Mouse (Mus musculus) telencephalon, adult 2 months (tissue): ENCODE measurements at regions not wholly inside any gene's neighbourhood (a gene's known extent, or its start where the extent isn't known, plus 50 kb on each side); places are given as distances from the start of the nearest gene placed in this dataset.

Experiments
- DNase-seq: peaks from one replicate; pipeline ENCODE4 v3.0.0-alpha.2; 2011; ENCODE audit warnings: low read depth, low spot score

DNA sequence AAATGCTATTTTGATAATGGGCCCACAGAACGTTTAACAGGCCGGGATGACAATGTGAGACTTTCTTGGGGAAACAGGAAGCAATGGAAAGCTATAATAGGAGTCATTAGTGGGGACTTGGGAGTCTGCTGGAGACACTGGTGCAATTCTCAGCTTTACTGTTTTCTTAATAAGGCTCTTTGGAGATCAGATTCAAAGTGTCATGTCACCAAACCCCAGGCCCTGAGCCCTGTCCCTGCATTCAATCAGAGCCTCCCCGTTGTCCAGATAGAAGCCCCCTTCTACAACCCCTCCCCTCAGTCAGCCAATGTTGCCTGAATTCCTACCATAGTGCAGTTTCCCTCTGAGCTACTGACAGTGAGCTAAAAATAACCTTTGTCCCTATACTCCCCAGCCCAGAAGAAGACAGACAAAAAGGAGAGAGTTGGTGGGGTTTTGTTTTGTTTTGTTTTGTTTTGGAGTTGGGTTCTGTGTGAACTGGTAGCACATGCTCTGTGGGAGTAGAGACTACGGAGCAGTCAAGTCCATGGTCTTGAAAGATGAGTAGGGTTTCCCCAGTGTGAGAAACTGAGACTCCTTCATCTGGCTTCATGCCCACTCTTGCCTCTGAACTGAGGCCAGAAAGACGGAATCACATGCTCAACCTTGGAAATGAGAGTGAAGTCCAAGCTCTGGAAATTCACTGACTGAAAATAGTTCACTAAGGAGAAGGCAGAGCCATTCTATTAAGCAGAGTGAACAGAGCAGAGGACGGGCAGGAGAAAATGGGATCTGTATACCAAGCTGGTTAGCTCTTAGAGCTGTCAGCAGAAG is 267.3 kb downstream of the Gm826 start:
- no peak for DNase-seq

- no peak for DNase-seq
Measured at GRCm38 (mm10) chr2:160062148-160062937, 271.6 kb downstream of the Gm826 start.

GRCm38 (mm10) chr2:160060091-160060490 is 273.9 kb downstream of the Gm826 start:
- DNase-seq, result no peak

- no peak for DNase-seq
Measured at GRCm38 (mm10) chr2:160057211-160057610, 276.8 kb downstream of the Gm826 start.

DNA sequence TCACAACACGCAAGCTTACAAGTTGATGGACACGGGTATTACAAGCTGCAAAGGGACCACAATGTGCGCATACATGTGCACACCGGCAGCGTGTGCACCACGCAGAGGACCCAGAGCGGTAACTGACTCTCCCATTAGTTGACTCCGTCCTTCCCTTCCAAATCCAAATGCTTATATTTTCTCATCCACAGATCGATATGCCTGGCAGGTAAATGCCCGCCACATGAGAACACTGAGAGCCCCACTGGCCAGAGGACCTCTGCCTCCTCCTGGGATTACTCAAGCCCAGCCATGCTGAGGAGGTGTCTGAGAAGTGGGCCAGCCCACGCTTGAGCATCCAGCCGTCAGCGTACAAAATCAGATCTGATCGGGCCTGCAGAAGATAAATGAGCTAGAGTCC is 279.6 kb downstream of the Gm826 start:
- DNase-seq, result no peak

- no peak for DNase-seq
Measured at GRCm38 (mm10) chr2:160048286-160048685, 285.7 kb downstream of the Gm826 start.

- no peak for DNase-seq
Measured at GRCm38 (mm10) chr2:160046881-160047543, 286.9 kb downstream of the Gm826 start.

GRCm38 (mm10) chr2:160044591-160044990 is 289.4 kb downstream of the Gm826 start:
- no peak for DNase-seq

- DNase-seq, result no peak
Measured at GRCm38 (mm10) chr2:160044184-160044583, 289.8 kb downstream of the Gm826 start.

DNA sequence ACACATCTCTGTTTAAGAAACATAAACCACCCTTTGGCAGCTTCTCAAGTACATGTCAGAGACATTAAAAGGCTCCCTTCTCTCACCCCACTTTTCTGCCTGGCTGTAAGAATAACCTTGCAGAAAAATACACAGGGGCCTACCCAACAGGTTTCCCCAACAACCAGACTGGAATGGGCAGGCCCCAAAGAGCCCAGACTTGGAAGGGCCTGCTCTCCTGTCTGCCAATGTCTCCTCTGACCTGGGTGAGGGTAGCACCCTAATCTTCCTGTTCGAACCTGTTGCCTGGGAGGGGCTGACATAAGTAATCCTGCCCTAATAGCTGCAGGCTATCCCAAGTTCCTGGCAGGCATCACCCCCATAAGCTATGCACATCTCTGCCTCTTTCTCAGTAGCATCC is 304.5 kb downstream of the Gm826 start:
- DNase-seq, result no peak

GRCm38 (mm10) chr2:160028459-160028858 is 305.5 kb downstream of the Gm826 start:
- DNase-seq, result no peak

DNA sequence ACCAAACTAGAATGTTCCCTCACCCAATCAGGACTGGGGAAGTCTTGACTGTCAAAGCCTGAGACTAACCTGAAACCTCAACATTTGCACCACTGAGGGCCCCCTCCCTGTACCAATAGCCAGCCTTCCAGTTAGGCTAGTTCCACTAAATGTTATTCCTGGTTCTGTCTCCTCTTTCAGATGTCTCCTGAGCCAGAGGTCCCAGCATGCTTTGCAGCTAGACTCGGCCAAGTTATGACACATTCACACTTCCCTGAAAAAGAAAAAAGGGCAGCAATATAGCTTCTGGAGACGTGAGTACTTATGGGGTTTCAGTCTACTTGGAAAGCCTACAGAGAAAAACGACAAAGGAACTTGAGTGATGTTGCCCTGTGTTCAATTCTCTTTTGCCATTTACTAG is 308.1 kb downstream of the Gm826 start:
- no peak for DNase-seq

- DNase-seq, result no peak
Measured at GRCm38 (mm10) chr2:160021541-160021940, 312.4 kb downstream of the Gm826 start.

DNA sequence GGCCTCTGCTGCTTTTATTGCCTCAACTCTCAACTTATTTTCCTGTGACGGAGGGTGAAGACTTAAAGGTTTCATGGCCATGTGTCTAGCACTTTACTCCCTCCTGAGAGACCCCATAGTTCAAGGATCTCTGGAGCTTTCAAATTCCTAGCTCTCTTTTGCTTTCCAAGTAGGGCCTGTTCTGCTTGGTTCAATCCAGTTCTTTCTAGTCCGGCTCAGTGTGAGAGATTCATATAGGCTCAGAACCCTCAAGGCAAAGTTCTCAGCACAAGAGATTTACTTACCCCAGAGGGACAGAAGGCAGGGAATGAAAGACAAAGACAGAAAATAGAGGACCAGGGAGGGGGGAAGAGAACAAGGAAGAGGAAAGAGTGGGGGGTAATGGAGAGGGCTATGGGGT is 313.1 kb downstream of the Gm826 start:
- DNase-seq, result no peak

DNA sequence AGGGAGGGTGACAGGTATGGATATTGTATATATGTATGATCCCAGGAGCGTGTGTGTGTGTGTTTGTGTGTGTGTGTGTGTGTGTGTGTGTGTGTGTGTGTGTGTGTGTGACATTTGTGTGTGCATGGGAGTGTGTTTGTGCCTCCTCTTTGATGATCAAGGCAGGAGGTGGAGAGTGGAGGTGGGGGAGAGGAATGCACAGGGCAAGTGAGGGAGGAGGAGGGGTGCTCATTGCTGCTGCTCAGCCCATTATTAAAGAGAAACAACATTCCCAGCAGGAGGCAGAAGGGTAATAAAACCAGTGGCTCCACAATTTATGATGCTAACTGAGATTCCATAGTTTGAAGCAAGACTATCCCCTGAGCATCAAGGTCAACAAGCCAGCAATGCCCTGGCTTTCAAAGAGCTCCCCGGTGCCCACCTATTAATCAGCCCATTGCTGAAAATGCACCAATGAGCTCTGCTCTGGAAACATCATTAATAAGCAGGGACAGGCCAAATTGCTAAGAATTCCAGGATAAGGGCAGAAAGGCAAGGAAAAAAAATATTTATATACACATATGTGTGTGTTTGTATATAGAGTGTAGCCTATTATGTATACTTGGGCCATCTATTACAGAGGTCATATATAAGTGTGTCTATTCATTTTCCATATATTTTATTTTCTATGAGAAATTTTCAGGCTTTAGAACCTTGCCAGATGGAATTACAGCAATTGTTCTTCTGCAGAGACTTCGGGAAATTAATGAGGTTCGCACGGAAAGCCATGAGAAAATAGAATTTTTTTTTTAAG is 316.7 kb downstream of the Gm826 start:
- no peak for DNase-seq

DNA sequence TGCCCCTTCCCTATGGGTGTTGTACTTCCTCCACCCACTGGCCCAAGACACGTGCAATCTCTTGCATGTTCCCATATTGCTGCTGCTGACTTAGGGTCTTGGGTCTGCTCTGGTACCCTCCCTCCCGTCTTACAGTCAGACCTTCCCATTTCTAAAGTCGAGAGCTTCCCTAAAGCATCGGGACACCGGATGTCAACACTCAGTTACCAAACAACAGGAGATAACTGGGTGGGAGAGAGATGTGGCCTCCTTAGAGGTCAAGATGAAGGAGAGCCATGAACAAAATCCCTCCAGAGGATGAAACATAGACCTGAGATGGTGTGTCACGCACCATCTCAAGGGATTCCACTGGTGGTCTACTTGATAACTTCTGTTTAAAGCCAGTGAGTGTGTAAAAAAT is 322.5 kb downstream of the Gm826 start:
- DNase-seq, result no peak

DNA sequence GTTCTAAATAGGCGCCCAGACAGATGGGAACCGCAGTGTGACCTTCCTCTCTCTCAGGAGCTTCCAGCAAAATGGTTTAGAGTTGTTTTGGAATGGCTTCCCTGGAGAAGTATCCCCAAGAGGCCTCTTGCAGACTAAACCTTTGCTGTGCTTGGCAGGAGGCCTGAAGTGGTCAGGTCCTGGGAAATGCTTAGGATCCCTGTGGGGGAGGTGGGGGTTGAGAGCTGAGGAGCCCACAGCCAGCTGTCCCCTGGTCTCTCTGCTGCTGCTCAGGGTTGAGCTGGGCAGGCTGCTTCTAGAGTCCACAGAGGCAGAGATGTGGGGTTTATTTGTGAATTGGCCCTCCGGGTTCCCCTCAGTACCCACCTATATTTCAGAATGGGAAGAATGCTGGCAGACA is 331.3 kb downstream of the Gm826 start:
- no peak for DNase-seq

DNA sequence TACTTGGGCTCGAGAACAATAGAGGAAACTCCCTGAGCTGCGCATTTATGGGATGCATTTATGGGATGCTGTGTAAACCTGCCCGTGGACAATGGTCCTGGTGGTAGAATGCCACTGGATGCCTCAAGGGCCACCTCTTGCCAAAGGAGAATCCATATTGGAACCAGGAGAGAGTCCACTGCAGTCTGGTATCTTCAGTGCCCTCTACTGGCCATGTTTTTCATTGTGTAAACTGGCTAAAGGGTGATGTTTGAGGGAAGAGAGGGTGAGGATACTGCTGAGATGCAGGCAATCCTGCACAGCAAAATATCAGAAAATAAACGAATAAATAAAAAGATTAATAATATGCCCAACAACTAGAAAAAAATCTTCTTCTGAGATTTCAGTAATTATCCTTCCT is 333.5 kb downstream of the Gm826 start:
- no peak for DNase-seq

- no peak for DNase-seq
Measured at GRCm38 (mm10) chr2:159997395-159997794, 336.6 kb downstream of the Gm826 start.

DNA sequence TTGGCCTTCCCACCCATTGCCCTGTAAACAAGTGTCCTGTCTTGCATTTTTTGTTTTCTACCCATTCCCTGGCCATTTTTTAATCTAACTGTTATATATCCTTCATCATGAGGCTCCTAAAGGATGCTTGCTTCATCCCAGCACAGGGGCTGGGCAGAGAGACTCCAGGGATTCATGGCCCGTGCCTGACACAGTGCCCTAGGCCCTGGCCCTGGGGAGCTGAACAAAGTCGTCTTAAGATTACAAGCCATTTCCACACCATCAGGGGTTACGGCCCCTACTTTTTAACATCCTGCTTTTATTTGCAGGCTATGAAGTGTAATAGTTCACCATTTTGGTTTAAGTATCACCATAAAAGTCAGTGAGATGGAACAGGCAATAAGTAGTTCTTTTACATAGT is 339.5 kb downstream of the Gm826 start:
- DNase-seq, result no peak

GRCm38 (mm10) chr2:159986719-159987118 is 347.2 kb downstream of the Gm826 start:
- DNase-seq, result no peak

- no peak for DNase-seq
Measured at GRCm38 (mm10) chr2:159981694-159982093, 352.3 kb downstream of the Gm826 start.
